Mouse (Mus musculus) embryonic facial prominence, embryonic 10.5 days (tissue): Measurements from ENCODE around the gene Trarg1. TPM values are rescaled to one million over a fixed set of nuclear protein-coding genes. Genes with fewer than 3 reads are reported as not detected.

Experiments
- DNase-seq: peaks from one replicate; pipeline ENCODE4 v3.0.0-alpha.2; 2017; ENCODE audit warnings: low spot score
- H3K27ac ChIP-seq: fragments of 300-500 bp; sonication (generic); replicated peaks from 2 replicates; pipeline ENCODE4 v1.5.1; 2016; ENCODE audit warnings: mild to moderate bottlenecking
- H3K27me3 ChIP-seq: fragments of 300-500 bp; sonication (generic); replicated peaks from 2 replicates; pipeline ENCODE4 v1.6.1; 2016; ENCODE audit warnings: low read depth, mild to moderate bottlenecking; ENCODE audit not compliant: poor library complexity, severe bottlenecking
- H3K36me3 ChIP-seq: fragments of 300-500 bp; sonication (generic); replicated peaks from 2 replicates; pipeline ENCODE4 v1.6.1; 2016; ENCODE audit warnings: mild to moderate bottlenecking, moderate library complexity
- H3K4me1 ChIP-seq: fragments of 300-500 bp; sonication (generic); 2 replicates; pipeline ENCODE4 v1.6.1; 2016
- H3K4me3 ChIP-seq: fragments of 300-500 bp; sonication (generic); 2 replicates; pipeline ENCODE4 v1.5.1; 2016; ENCODE audit warnings: mild to moderate bottlenecking, moderate library complexity
- H3K9me3 ChIP-seq: fragments of 300-500 bp; sonication (generic); 2 replicates; pipeline ENCODE4 v1.6.1; 2016; ENCODE audit warnings: mild to moderate bottlenecking
- WGBS: fragments of 180-500 bp; shearing (Covaris S2); methylation state at CpG from one replicate; pipeline ENCODE4 v1.1.7; 2016; 5-methylcytosine and 5-hydroxymethylcytosine counted together
- polyA plus RNA-seq: library from polyadenylated mRNA; unstranded; fragments of >200 nt; fragmentation: Nextera tagmentation; extraction: Ambion mirVana; gene quantifications from 2 replicates; pipeline ENCODE4 v1.2.1, GENCODE M21; 2016

Trarg1 gene
- polyA plus RNA-seq, 1 experiment from 2014 or later, result 0.05 TPM

DNA sequence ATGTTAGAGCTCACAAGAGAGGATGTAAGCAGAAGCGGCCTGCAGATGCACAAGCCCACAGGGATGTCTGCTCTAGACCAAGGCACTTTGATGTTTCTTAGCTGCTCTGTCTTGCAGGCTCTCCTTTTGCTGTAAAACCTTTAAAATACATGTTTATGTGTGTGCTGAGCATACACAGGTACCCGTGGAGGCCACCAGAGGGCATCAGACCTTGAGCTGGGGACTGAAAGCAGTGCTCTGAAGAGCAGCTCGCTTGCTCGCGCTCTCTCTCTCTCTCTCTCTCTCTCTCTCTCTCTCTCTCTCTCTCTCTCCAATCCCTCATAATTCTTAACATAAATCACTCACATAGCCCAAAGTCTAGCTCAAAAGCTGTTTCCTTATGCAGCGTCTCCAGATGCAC is 59.5 kb downstream of the Trarg1 start:
- no peak overlapping the region for H3K4me3 ChIP-seq
- peaks cover 74% of the 10 kb centered on the region for H3K36me3 ChIP-seq
- 75% methylated on average over 6 of the region's 6 CpGs for WGBS
- no peaks in the 10 kb centered on the region for H3K9me3 ChIP-seq
- H3K27me3 ChIP-seq, result no peaks in the 10 kb centered on the region
- no peak overlapping the region for H3K27ac ChIP-seq
- H3K4me1 ChIP-seq, result no peaks in the 10 kb centered on the region
- DNase-seq, result peak; percentile 31

DNA sequence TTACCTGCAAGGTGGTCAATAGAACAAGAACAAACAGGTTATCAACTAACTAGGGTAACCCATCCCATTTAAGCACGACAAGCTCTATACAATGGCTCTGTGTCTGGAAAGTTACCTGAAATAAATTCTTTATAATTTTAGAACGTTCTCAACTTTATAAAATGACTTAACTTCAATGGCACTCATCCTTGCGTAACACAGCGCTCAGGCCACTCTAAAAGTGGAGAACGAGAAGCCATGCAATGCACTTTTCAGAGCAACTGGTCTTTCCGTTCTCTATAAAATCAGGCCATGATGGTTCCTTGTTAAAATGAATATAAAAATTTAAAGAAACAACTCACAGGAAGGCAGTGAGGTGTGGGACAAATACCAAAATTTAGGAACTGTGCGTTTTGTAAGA is 62.9 kb downstream of the Trarg1 start:
- no peak overlapping the region for H3K27ac ChIP-seq
- no peaks in the 10 kb centered on the region for H3K9me3 ChIP-seq
- DNase-seq, result no peak
- peaks cover 72% of the 10 kb centered on the region for H3K36me3 ChIP-seq
- WGBS, result 96% methylated on average over 7 of the region's 7 CpGs
- H3K4me1 ChIP-seq, result no peaks in the 10 kb centered on the region
- H3K27me3 ChIP-seq, result no peaks in the 10 kb centered on the region
- H3K4me3 ChIP-seq, result no peak overlapping the region

DNA sequence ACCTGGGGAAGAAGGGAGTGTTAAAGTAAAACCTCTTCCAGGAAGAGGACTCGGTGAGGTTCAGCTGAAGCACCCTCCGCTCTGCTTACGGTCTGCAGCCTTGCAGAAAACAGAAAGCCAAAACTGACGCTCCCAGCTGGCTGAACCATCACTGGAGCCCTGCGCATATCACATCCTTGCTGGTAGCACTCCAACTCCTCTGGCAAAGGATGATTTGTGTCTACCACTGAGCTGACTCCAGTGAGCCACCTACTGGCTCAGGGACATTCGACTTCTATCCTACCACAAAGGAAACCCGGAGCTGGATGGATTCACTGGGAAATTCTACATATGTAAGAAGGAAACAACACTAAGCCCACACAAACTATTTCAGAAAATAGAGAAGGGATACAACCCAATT is 64.9 kb downstream of the Trarg1 start:
- Histone ChIP-seq H3K36me3 (peaks cover 85% of the 10 kb centered on the region), H3K27ac (no peak overlapping the region), H3K9me3 (no peaks in the 10 kb centered on the region), H3K4me1 (no peaks in the 10 kb centered on the region), H3K4me3 (no peak overlapping the region), H3K27me3 (no peaks in the 10 kb centered on the region)
- WGBS, result 79% methylated on average over 7 of the region's 7 CpGs
- DNase-seq, result no peak

DNA sequence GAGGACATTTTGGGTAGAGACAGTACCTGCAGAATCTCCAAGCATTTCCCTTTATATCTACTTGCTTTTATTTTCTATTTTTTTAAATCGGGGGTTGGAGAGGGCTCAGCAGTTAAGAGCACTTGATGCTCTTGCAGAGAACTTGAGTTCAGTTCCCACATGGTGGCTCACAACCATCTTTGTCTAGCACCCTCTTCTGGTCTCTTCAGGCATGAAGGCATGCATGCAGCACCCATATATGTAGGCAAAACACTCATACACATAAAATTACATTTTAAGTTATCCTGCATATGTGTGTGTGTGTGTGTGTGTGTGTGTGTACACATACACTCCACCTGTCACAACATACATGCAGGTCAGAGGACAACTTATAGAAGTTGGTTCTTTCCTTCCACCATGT is 66.3 kb downstream of the Trarg1 start:
- DNase-seq, result no peak
- 95% methylated on average over 1 of the region's 1 CpGs for WGBS
- Histone ChIP-seq H3K36me3 (peaks cover 93% of the 10 kb centered on the region), H3K9me3 (no peaks in the 10 kb centered on the region), H3K4me3 (no peak overlapping the region), H3K27ac (no peak overlapping the region), H3K4me1 (no peaks in the 10 kb centered on the region), H3K27me3 (no peaks in the 10 kb centered on the region)

Other genes starting within 250 kb of the Trarg1 start
- gene Abr, start 57.5 kb upstream of the Trarg1 start, polyA plus RNA-seq, result 29.6 and 34.6 TPM in 2 replicates
- gene Bhlha9, start 7.3 kb upstream of the Trarg1 start, polyA plus RNA-seq, result not detected in 2 replicates
- 20.8 and 28.4 TPM in 2 replicates for gene Gosr1, start 83.8 kb downstream of the Trarg1 start, polyA plus RNA-seq
- gene Cpd, start 167.2 kb downstream of the Trarg1 start, polyA plus RNA-seq, result 7.9 and 8.5 TPM in 2 replicates
- not detected in 2 replicates for gene Tmigd1, start 222.4 kb downstream of the Trarg1 start, polyA plus RNA-seq
- 203 and 207 TPM in 2 replicates for gene Blmh, start 245.0 kb downstream of the Trarg1 start, polyA plus RNA-seq